Mouse (Mus musculus): ENCODE measurements around the gene Fbf1.

GRCm38 (mm10) chr11:116100385-116100784 lies 67.6 kb downstream of the Fbf1 start:
- TF ChIP-seq HCFC1 (IDR thresholded peaks at IDR 0.05; ENCODE audit: borderline replicate concordance, insufficient read depth, low read length), result no peak
- no peak for TF ChIP-seq ZNF384 (IDR thresholded peaks at IDR 0.05; ENCODE audit: low read depth, low read length)

All from ES-E14 (cell line).